Mouse (Mus musculus) gastrocnemius, adult 8-10 months (tissue): ENCODE results near the gene Psmd11. TPM values are rescaled to one million over a fixed set of nuclear protein-coding genes. Genes with fewer than 3 reads are reported as not detected.
"Not testable (repeated sequence)": the region's sequence is repeated elsewhere in the genome, so short reads cannot be mapped to it uniquely, and the experiment has no call there.

Source experiments
- DNase-seq, 2 experiments: peaks; one replicate each; pipeline ENCODE4 v3.0.0; 2022; ENCODE audit warnings: low spot score in 2 of 2
- total RNA-seq, 4 experiments: library from RNA; stranded (reverse); gene quantifications; 2 replicates each; pipeline ENCODE4 v1.2.4; 2022

The Psmd11 gene
- total RNA-seq, 4 experiments from 2014 or later: 141 to 162 (median 148) TPM

DNA sequence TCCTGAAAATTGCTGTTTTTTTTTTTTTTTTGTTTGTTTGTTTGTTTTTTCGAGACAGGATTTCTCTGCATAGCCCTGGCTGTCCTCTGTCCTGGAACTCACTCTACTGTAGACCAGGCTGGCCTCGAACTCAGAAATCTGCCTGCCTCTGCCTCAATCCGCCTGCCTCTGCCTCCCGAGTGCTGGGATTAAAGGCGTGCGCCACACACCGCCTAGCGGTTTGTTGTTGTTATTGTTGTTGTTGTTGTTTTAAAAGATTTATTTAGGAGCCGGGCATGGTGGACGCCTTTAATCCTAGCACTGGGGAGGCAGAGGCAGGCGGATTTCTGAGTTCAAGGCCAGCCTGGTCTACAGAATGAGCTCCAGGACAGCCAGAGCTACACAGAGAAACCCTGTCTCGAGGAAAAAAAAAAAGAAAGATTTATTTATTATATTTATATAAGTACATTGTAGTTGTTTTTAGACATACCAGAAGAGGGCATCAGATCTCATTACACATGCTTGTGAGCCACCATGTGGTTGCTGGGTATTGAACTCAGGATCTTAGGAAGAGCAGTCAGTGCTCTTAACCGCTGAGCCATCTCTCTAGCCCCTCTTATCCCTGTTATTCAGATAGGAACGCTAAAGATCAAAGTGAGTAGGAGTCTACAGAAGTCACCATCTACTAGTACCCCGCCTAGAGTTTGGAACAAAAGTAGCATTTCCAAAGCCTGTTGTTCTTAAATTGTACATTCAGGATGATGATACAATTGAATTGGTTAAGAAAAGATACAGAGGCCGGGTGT lies 2.2 kb upstream of the Psmd11 start:
- not testable (repeated sequence) for DNase-seq

GRCm38 (mm10) chr11:80429009-80429475 lies 627 bp downstream of the Psmd11 start:
- peak in 1 of 2 experiments; percentile 7 for DNase-seq

GRCm38 (mm10) chr11:80429500-80430166 lies 1.2 kb downstream of the Psmd11 start:
- no peak for DNase-seq

- no peak for DNase-seq
These were observed 2.0 kb downstream of the Psmd11 start for GRCm38 (mm10) chr11:80430366-80430910.

DNA sequence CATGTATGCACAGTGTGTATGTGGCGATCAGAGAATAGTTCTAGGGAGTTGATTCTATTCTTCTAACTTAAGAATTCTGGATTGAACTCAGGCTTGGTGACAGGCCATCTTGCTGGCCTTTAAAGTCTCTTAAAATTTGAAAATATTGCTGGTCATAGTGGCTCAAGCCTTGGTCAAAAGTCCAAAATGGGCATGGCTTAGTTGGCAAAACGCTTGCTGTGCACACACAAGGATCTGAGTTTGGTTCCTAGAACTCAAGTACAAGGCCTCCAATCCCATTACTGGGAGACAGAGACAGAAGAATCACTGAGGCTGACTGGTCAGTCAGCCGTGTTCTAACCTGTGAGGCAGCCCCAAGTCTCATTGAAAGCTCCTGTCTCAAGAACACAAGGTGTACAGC lies 18.5 kb downstream of the Psmd11 start:
- no peak for DNase-seq

DNA sequence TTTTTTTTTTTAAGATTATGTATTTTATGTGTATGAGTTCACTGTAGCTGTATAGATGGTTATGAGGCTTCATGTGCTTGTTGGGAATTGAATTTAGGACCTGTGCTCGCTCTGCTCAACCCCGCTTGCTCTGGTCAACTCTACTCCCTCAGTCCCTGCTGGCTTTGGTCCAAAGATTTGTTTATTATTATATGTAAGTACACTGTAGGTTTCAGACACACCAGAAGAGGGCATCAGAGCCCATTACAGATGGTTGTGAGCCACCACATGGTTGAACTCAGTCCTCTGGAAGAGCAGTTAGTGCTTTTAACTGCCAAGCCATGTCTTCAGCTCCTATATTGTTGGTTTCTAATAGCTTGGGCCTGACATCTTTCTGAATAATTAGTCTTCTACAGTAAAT lies 21.4 kb downstream of the Psmd11 start:
- DNase-seq: no peak

DNA sequence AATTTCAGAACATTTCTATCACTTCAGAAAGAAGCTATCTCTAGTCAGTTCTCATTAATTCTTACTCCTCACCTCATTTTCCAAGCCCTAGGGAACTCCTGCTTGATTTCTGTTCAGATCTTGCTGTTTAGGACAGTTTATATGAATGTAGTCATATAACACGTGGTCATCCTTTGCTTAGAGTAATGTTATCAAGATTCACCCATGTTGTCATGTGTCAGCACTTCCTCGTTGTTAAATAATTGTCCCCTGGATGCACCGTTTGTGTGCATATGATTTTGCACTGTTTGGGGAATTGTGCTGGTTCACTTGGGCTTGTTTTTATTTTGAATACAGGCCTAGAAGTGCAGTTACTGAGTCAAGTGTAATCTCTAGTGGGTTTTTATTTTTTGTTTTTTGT lies 23.8 kb downstream of the Psmd11 start:
- DNase-seq: no peak

- no peak for DNase-seq
These were observed 24.8 kb downstream of the Psmd11 start for GRCm38 (mm10) chr11:80453198-80453597.

GRCm38 (mm10) chr11:80463605-80464130 lies 35.3 kb downstream of the Psmd11 start:
- not testable (repeated sequence) for DNase-seq

- no peak for DNase-seq
These were observed 43.6 kb downstream of the Psmd11 start for GRCm38 (mm10) chr11:80471836-80472605.

GRCm38 (mm10) chr11:80474175-80474691 lies 45.8 kb downstream of the Psmd11 start:
- no peak for DNase-seq

DNA sequence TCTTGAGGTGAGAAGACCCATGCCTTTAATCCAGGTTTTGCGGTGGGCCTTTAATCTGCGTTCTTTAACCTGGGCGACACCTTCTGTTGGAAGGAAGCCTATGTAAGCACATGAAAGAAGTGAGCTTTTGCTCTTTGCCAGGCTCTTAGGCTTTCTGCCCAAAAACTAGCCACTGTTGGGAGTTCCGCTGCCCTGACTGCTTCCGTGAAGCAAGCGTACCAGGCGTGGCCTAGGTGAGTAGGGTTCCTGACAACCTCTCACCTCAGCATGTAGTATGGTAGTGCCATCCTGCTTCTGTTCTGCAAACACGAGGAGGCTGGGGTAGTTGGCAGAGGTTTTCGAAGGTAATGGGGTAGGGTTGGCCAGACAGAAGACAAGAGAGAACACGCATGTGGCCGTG lies 46.4 kb downstream of the Psmd11 start:
- DNase-seq: no peak

- DNase-seq: no peak
These were observed 47.1 kb downstream of the Psmd11 start for GRCm38 (mm10) chr11:80475544-80475943.

- DNase-seq: peak; percentile 65 to 76
These were observed 48.1 kb downstream of the Psmd11 start, which contains the start of gene Cdk5r1 for GRCm38 (mm10) chr11:80476222-80477189. Gene Cdk5r1 (plus strand): TSS chr11:80477023.

DNA sequence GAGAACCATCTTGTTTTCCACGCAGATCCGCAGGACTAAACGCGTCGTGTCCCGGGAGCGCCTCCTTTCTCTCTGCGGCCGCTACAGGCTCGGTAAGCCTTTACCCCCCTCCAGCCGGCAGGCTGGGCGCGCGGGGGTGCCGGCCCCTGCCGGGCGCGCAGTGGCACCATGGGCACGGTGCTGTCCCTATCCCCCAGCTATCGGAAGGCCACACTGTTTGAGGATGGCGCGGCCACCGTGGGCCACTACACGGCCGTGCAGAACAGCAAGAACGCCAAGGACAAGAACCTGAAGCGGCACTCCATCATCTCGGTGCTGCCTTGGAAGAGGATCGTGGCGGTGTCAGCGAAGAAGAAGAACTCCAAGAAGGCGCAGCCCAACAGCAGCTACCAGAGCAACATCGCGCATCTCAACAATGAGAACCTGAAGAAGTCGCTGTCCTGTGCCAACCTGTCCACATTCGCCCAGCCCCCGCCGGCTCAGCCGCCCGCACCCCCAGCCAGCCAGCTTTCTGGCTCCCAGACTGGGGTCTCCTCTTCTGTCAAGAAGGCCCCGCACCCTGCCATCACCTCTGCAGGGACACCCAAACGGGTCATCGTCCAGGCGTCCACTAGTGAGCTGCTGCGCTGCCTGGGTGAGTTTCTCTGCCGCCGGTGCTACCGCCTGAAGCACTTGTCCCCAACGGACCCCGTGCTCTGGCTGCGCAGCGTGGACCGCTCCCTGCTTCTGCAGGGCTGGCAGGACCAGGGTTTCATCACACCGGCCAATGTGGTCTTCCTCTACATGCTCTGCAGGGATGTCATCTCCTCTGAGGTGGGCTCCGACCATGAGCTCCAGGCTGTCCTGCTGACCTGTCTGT lies 49.2 kb downstream of the Psmd11 start:
- no peak for DNase-seq

GRCm38 (mm10) chr11:80478694-80479412 lies 50.4 kb downstream of the Psmd11 start:
- no peak for DNase-seq

- DNase-seq: no peak
These were observed 51.0 kb downstream of the Psmd11 start for GRCm38 (mm10) chr11:80479425-80479824.
